In the genomic region with DNA sequence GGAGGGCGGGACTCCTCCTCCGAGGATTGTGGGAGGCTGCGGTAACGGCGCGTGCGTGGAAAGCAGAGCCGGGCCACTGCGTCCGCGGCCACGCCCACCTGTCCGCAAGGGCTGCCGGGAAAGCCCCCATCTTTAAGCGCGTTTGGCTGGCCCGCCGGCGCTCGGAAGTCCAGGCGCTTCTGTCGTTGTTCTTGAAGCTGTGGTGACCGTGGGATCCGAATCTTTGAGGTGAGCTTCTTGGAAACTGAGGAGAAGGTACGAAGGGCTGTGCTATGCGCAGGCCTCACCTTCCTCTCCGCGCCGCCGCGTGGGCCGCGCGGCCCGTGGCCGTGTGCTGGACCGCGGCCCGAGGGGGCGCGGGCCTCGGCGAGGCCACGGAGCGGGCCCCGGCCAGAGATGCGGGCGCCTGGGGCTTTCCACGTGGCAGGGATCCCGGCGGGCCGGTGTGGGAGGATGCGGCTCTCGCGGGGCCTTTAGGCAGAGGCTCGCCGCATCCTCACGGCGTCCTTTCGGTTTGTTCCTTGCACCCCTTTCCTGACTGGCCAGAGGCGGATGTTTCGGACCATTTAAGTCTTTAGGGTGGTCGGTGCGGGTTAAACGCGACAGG, we compare ENCODE assay signal across 8 mouse cellular contexts. TPM values are rescaled to one million over a fixed set of nuclear protein-coding genes. Genes with fewer than 3 reads are reported as not detected.
A peak's percentile ranks its signal among the peaks of the same experiment; 100 is the strongest.
DNase-seq lines count a peak whose midpoint lies in the region; ATAC-seq lines count a peak whose summit lies in the region.

A gene (plus strand): TSS at position 78 of the 607 bp plus-strand sequence.

- no peaks in the 10 kb centered on the region for H3K27me3 ChIP-seq in embryonic facial prominence, embryonic 14.5 days (replicated peaks; ENCODE audit: control insufficient read depth, insufficient read depth, low read length)
- H3K27me3 ChIP-seq in kidney, embryonic 14.5 days (ENCODE audit: control insufficient read depth, insufficient read depth, low read length): no peaks in the 10 kb centered on the region
- H3K27me3 ChIP-seq in limb, embryonic 15.5 days: no peaks in the 10 kb centered on the region

- H3K4me2 ChIP-seq in embryonic facial prominence, embryonic 14.5 days (ENCODE audit: low read depth, low read length): peak within 1 kb of the TSS; percentile 67
- peak within 1 kb of the TSS; percentile 79 for H3K4me2 ChIP-seq in kidney, embryonic 14.5 days (replicated peaks; ENCODE audit: low read depth, low read length)
- H3K4me2 ChIP-seq in limb, embryonic 15.5 days: peak within 1 kb of the TSS; percentile 66

- no peaks in the 10 kb centered on the region for H3K9me3 ChIP-seq in embryonic facial prominence, embryonic 14.5 days (ENCODE audit: control insufficient read depth, low read length)
- no peaks in the 10 kb centered on the region for H3K9me3 ChIP-seq in kidney, embryonic 14.5 days (ENCODE audit: control insufficient read depth, low read length)
- H3K9me3 ChIP-seq in limb, embryonic 15.5 days: no peaks in the 10 kb centered on the region

- peak within 1 kb of the TSS; percentile 99 for H3K9ac ChIP-seq in embryonic facial prominence, embryonic 14.5 days (ENCODE audit: low read depth, low read length)
- peak within 1 kb of the TSS; percentile 99 for H3K9ac ChIP-seq in kidney, embryonic 14.5 days (ENCODE audit: low read depth, low read length)
- peak within 1 kb of the TSS; percentile 100 for H3K9ac ChIP-seq in limb, embryonic 15.5 days

- peaks cover 23% of the 10 kb centered on the region for H3K36me3 ChIP-seq in embryonic facial prominence, embryonic 14.5 days (ENCODE audit: control insufficient read depth, insufficient read depth, low read length)
- H3K36me3 ChIP-seq in kidney, embryonic 14.5 days (ENCODE audit: control insufficient read depth, insufficient read depth, low read length): peaks cover 19% of the 10 kb centered on the region
- peaks cover 5% of the 10 kb centered on the region; the same call in 1 of the 2 replicates for H3K36me3 ChIP-seq in limb, embryonic 15.5 days

- peak within 1 kb of the TSS; percentile 100 for H3K4me3 ChIP-seq in embryonic facial prominence, embryonic 14.5 days (ENCODE audit: low read depth, low read length)
- peak within 1 kb of the TSS; percentile 99 for H3K4me3 ChIP-seq in kidney, embryonic 14.5 days (ENCODE audit: low read length)
- H3K4me3 ChIP-seq in limb, embryonic 15.5 days: peak within 1 kb of the TSS; percentile 100

- WGBS in embryonic facial prominence, embryonic 14.5 days: under 1% methylated on average over 34 of the region's 66 CpGs
- WGBS in kidney, embryonic 14.5 days: under 1% methylated on average over 66 of the region's 66 CpGs
- WGBS in limb, embryonic 15.5 days: under 1% methylated on average over 60 of the region's 66 CpGs

- DNase-seq in 3T3-L1 (ENCODE audit: low read depth, low spot score): peak; percentile 95
- peak; percentile 80 to 82 for DNase-seq in adrenal gland, postnatal 4 days (ENCODE audit: low spot score in 2 of 2)
- peak; percentile 97 for DNase-seq in embryonic facial prominence, embryonic 14.5 days (ENCODE audit: low spot score)
- peak; percentile 92 for DNase-seq in heart, adult 9 months (ENCODE audit: low spot score in 2 of 2)
- peak; percentile 73 to 85 for DNase-seq in monocyte, adult 2 months (ENCODE audit: low read depth in 1 of 2, low spot score in 2 of 2)
- DNase-seq in spleen, postnatal 36 days (ENCODE audit: low spot score in 2 of 2): peak; percentile 93

- peak within 1 kb of the TSS; percentile 94 for H3K27ac ChIP-seq in embryonic facial prominence, embryonic 14.5 days (replicated peaks; ENCODE audit: low read depth, low read length)
- peak within 1 kb of the TSS; percentile 88 for H3K27ac ChIP-seq in kidney, embryonic 14.5 days (ENCODE audit: low read depth, low read length)
- peak within 1 kb of the TSS; percentile 94 for H3K27ac ChIP-seq in limb, embryonic 15.5 days

- ATAC-seq in embryonic facial prominence, embryonic 14.5 days (ENCODE audit: low read depth): peak; percentile 97
- ATAC-seq in kidney, embryonic 14.5 days (ENCODE audit: low FRiP score, low TSS enrichment): peak; percentile 96
- ATAC-seq in limb, embryonic 15.5 days (ENCODE audit: insufficient number of reproducible peaks, low FRiP score, low TSS enrichment, low read depth): peak; percentile 93

- peaks cover 7% of the 10 kb centered on the region; the same call in 1 of the 2 replicates for H3K4me1 ChIP-seq in embryonic facial prominence, embryonic 14.5 days (ENCODE audit: control insufficient read depth, insufficient read depth, low read length)
- peaks cover 6% of the 10 kb centered on the region; the same call in 1 of the 2 replicates for H3K4me1 ChIP-seq in kidney, embryonic 14.5 days (ENCODE audit: control insufficient read depth, insufficient read depth, low read length)
- H3K4me1 ChIP-seq in limb, embryonic 15.5 days: 0 out of 2 replicates have a peak, but pooled peaks cover 2% of the 10 kb centered on the region

RNA-seq across cellular contexts. Expression of the gene that starts here (rescaled TPM):
- total RNA-seq in adrenal gland, postnatal 4 days (2021): 100 to 1,000 TPM; 196 to 224 TPM
- 293 and 303 TPM in 2 replicates for polyA plus RNA-seq in embryonic facial prominence, embryonic 14.5 days (2014; fragmentation: Nextera tagmentation; extraction: Ambion mirVana)
- 387 and 489 TPM in 2 replicates for polyA plus RNA-seq in kidney, embryonic 14.5 days (2014; fragmentation: Nextera tagmentation; extraction: Ambion mirVana)
- polyA plus RNA-seq in limb, embryonic 15.5 days (2015; fragmentation: Nextera tagmentation; extraction: Ambion mirVana): 302 and 328 TPM in 2 replicates

Comparison
In these comparisons a context has a peak if more than half of its experiments do, and no peak if none do; other contexts are left out.
1. Peak in every context shown above with its lines: DNase-seq, ATAC-seq, H3K4me3 ChIP-seq and H3K27ac ChIP-seq.